ENCODE assay signal across 30 mouse cellular contexts in genomic region chr7:81557985-81558360, GRCm38 (mm10). TPM values are rescaled to one million over a fixed set of nuclear protein-coding genes. Genes with fewer than 3 reads are reported as not detected.
"Had no signal": no experiment of that assay in that cellular context is flagged by ENCODE, and none has a peak within 500 bp of the region (broad histone marks: within the 10 kb centered on the region; RNA-seq: fewer than 3 reads in every experiment).

No protein-coding gene starts in this region.

- H3K36me3 ChIP-seq: hindbrain, embryonic 10.5 days; hindbrain, embryonic 12.5 days; intestine, embryonic 15.5 days; limb, embryonic 10.5 days; limb, embryonic 12.5 days had no signal

- ATAC-seq: forebrain, embryonic 16.5 days; hindbrain, embryonic 16.5 days; inflammation-experienced regulatory T-cells, adult 6 months; intestine, embryonic 15.5 days; intestine, postnatal 0 days had no signal

- H3K9ac ChIP-seq: heart, embryonic 13.5 days; heart, embryonic 15.5 days; hindbrain, embryonic 12.5 days; hindbrain, embryonic 14.5 days; intestine, embryonic 15.5 days; limb, embryonic 12.5 days had no signal

- H3K4me2 ChIP-seq: heart, embryonic 13.5 days; heart, embryonic 15.5 days; hindbrain, embryonic 12.5 days; hindbrain, embryonic 14.5 days; intestine, embryonic 15.5 days; limb, embryonic 12.5 days had no signal

- H3K9me3 ChIP-seq: heart, embryonic 13.5 days; heart, embryonic 15.5 days; hindbrain, embryonic 10.5 days; hindbrain, embryonic 12.5 days; intestine, embryonic 15.5 days; limb, embryonic 10.5 days; limb, embryonic 12.5 days had no signal

- H3K4me1 ChIP-seq: hindbrain, embryonic 12.5 days; intestine, embryonic 15.5 days; limb, embryonic 10.5 days; limb, embryonic 12.5 days had no signal

- H3K27me3 ChIP-seq: heart, embryonic 13.5 days; heart, embryonic 15.5 days; hindbrain, embryonic 12.5 days; intestine, embryonic 15.5 days; limb, embryonic 12.5 days had no signal

- H3K27ac ChIP-seq: gastrocnemius, adult 2 months; heart, adult 2 months; heart, embryonic 13.5 days; heart, embryonic 15.5 days; hindbrain, embryonic 10.5 days; hindbrain, embryonic 12.5 days; hindbrain, embryonic 14.5 days; intestine, embryonic 15.5 days; layer of hippocampus, adult 2 months; left cerebral cortex, adult 2 months; limb, embryonic 10.5 days; limb, embryonic 12.5 days had no signal

- DNase-seq: gastrocnemius, adult 2 months; gastrocnemius, postnatal 10 days; gastrocnemius, postnatal 25 days; heart, postnatal 14 days; heart, postnatal 4 days; kidney, adult 18-20 months; kidney, adult 8-10 months; kidney, postnatal 10 days; kidney, postnatal 25 days; kidney, postnatal 4 days had no signal

- H3K4me3 ChIP-seq: gastrocnemius, adult 2 months; heart, adult 2 months; heart, embryonic 13.5 days; heart, embryonic 15.5 days; hindbrain, embryonic 10.5 days; hindbrain, embryonic 12.5 days; intestine, embryonic 15.5 days; layer of hippocampus, adult 2 months; left cerebral cortex, adult 2 months; limb, embryonic 10.5 days; limb, embryonic 12.5 days had no signal

RNA-seq across cellular contexts. Expression of gene Fsd2, which starts 8.8 kb away (rescaled TPM):
- polyA plus RNA-seq: kidney, embryonic 14.5 days had no signal

RNA-seq across cellular contexts. Expression of gene BC048679, which starts 59.9 kb away (rescaled TPM):
- polyA plus RNA-seq: forebrain, embryonic 16.5 days; frontal cortex, adult 2 months; heart, adult 2 months; heart, embryonic 13.5 days; heart, embryonic 15.5 days; heart, postnatal 0 days; hindbrain, embryonic 12.5 days; hindbrain, embryonic 14.5 days; hindbrain, embryonic 16.5 days; inflammation-experienced regulatory T-cells, adult 6 months; intestine, embryonic 15.5 days; intestine, postnatal 0 days; kidney, embryonic 14.5 days; kidney, embryonic 16.5 days; limb, embryonic 10.5 days; limb, embryonic 12.5 days; limb, embryonic 14.5 days had no signal
